ENCODE assay signal across 8 mouse cellular contexts in genomic region chr13:51101777-51102132, GRCm38 (mm10). TPM values are rescaled to one million over a fixed set of nuclear protein-coding genes. Genes with fewer than 3 reads are reported as not detected.
DNase-seq lines count a peak whose midpoint lies in the region; ATAC-seq lines count a peak whose summit lies in the region.

No protein-coding gene starts in this region.

- peaks cover 13% of the 10 kb centered on the region; the same call in 1 of the 2 replicates for H3K36me3 ChIP-seq in kidney, embryonic 15.5 days
- no peaks in the 10 kb centered on the region; the same call in 1 of the 2 replicates for H3K36me3 ChIP-seq in hindbrain, embryonic 11.5 days (ENCODE audit: control insufficient read depth, insufficient read depth, low read length)
- peaks cover 20% of the 10 kb centered on the region; the same call in 1 of the 2 replicates for H3K36me3 ChIP-seq in midbrain, embryonic 12.5 days

- no peak for DNase-seq in kidney, postnatal 25 days
- peak; percentile 41 for DNase-seq in adipocyte (ENCODE audit: low spot score)
- no peak for DNase-seq in hindbrain, embryonic 11.5 days (ENCODE audit: low spot score)
- DNase-seq in spleen, postnatal 14 days (ENCODE audit: low spot score in 2 of 2) = no peak
- no peak for DNase-seq in left cerebral cortex, postnatal 36 days (ENCODE audit: low spot score in 2 of 2)
- DNase-seq in cerebellum, postnatal 14 days = no peak

- H3K27ac ChIP-seq in kidney, embryonic 15.5 days = peak overlapping the region; percentile 95
- no peak overlapping the region for H3K27ac ChIP-seq in hindbrain, embryonic 11.5 days (ENCODE audit: low read depth, low read length)
- H3K27ac ChIP-seq in midbrain, embryonic 12.5 days (replicated peaks) = peak overlapping the region; percentile 88

- H3K9me3 ChIP-seq in kidney, embryonic 15.5 days (replicated peaks) = 0 out of 2 replicates have a peak, but pooled peaks cover 2% of the 10 kb centered on the region
- no peaks in the 10 kb centered on the region; the same call in 1 of the 2 replicates for H3K9me3 ChIP-seq in hindbrain, embryonic 11.5 days (ENCODE audit: control insufficient read depth, low read length)
- peaks cover 24% of the 10 kb centered on the region for H3K9me3 ChIP-seq in midbrain, embryonic 12.5 days

- H3K9ac ChIP-seq in kidney, embryonic 15.5 days = peak overlapping the region; percentile 94
- H3K9ac ChIP-seq in hindbrain, embryonic 11.5 days (ENCODE audit: low read depth, low read length) = peak overlapping the region; percentile 96
- H3K9ac ChIP-seq in midbrain, embryonic 12.5 days (replicated peaks) = peak overlapping the region; percentile 96

- no peak for ATAC-seq in kidney, embryonic 15.5 days (replicated peaks; ENCODE audit: low FRiP score)
- no peak for ATAC-seq in hindbrain, embryonic 11.5 days (ENCODE audit: low FRiP score)
- no peak for ATAC-seq in midbrain, embryonic 12.5 days (ENCODE audit: low FRiP score, low read depth)

- 19% methylated on average over 11 of the region's 11 CpGs for WGBS in kidney, embryonic 15.5 days
- WGBS in hindbrain, embryonic 11.5 days = 40% methylated on average over 11 of the region's 11 CpGs
- 44% methylated on average over 11 of the region's 11 CpGs for WGBS in midbrain, embryonic 12.5 days

- H3K4me2 ChIP-seq in kidney, embryonic 15.5 days = peak overlapping the region; percentile 87
- H3K4me2 ChIP-seq in hindbrain, embryonic 11.5 days (replicated peaks; ENCODE audit: low read depth, low read length) = peak overlapping the region; percentile 30
- H3K4me2 ChIP-seq in midbrain, embryonic 12.5 days (replicated peaks) = peak overlapping the region; percentile 55

- H3K27me3 ChIP-seq in kidney, embryonic 15.5 days = no peaks in the 10 kb centered on the region
- H3K27me3 ChIP-seq in hindbrain, embryonic 11.5 days (ENCODE audit: control insufficient read depth, insufficient read depth, low read length) = no peaks in the 10 kb centered on the region
- peaks cover 7% of the 10 kb centered on the region for H3K27me3 ChIP-seq in midbrain, embryonic 12.5 days

- H3K4me3 ChIP-seq in kidney, embryonic 15.5 days (replicated peaks) = peak overlapping the region; percentile 93
- H3K4me3 ChIP-seq in hindbrain, embryonic 11.5 days (ENCODE audit: low read depth, low read length) = peak overlapping the region; percentile 78
- H3K4me3 ChIP-seq in midbrain, embryonic 12.5 days = peak overlapping the region; percentile 87

- intact Hi-C loops in left cerebral cortex, postnatal 36 days (cut with DNase I) = loop anchor here (5.0 kb wide), 3 partner anchors 56 to 316 kb away; no protein-coding TSS in a partner anchor

- peaks cover 28% of the 10 kb centered on the region for H3K4me1 ChIP-seq in kidney, embryonic 15.5 days
- H3K4me1 ChIP-seq in hindbrain, embryonic 11.5 days (replicated peaks; ENCODE audit: control insufficient read depth, insufficient read depth, low read length) = no peaks in the 10 kb centered on the region
- H3K4me1 ChIP-seq in midbrain, embryonic 12.5 days = 0 out of 2 replicates have a peak, but pooled peaks cover 6% of the 10 kb centered on the region

RNA-seq across cellular contexts. Expression of gene Spin1, which starts 1.1 kb away (rescaled TPM):
- 83.7 and 86.4 TPM in 2 replicates for polyA plus RNA-seq in kidney, embryonic 15.5 days (2015; fragmentation: Nextera tagmentation; extraction: Ambion mirVana)
- polyA plus RNA-seq in hindbrain, embryonic 11.5 days (2014; fragmentation: Nextera tagmentation; extraction: Ambion mirVana) = 102 and 108 TPM in 2 replicates
- polyA plus RNA-seq in midbrain, embryonic 12.5 days (2016; fragmentation: Nextera tagmentation; extraction: Ambion mirVana) = 119 and 126 TPM in 2 replicates
- 100 to 1,000 TPM; 168 to 171 TPM for total RNA-seq in left cerebral cortex, postnatal 36 days (2021)

Comparison
In these comparisons a context has a peak if more than half of its experiments do, and no peak if none do; other contexts are left out.
1. H3K4me2 ChIP-seq: peak in every context shown above with its lines; median percentile 87 in kidney, embryonic 15.5 days; 55 in midbrain, embryonic 12.5 days; 30 in hindbrain, embryonic 11.5 days.